ENCODE assay signal across 26 mouse cellular contexts in genomic region chr5:96931576-96932152, GRCm38 (mm10).
DNase-seq lines count a peak whose midpoint lies in the region; ATAC-seq and TF ChIP-seq lines count a peak whose summit lies in the region.
"Had no signal": no experiment of that assay in that cellular context is flagged by ENCODE, and none has a peak within 500 bp of the region (broad histone marks: within the 10 kb centered on the region; RNA-seq: fewer than 3 reads in every experiment).

No protein-coding gene starts in this region.

- no peak for DNase-seq in heart, embryonic 10.5 days (ENCODE audit: low spot score)
- no peak for DNase-seq in heart, postnatal 10 days
- DNase-seq in 3T3-L1 (ENCODE audit: low read depth, low spot score), result peak; percentile 73
- DNase-seq in R1 (ENCODE audit: low read depth, low spot score), result peak; percentile 44
- DNase-seq in liver, embryonic 14.5 days (ENCODE audit: low read depth in 3 of 3, low spot score in 3 of 3), result no peak
- DNase-seq in adrenal gland, postnatal 10 days, result no peak
- DNase-seq in adrenal gland, adult 2 months, result no peak
- no peak for DNase-seq in forebrain, embryonic 10.5 days (ENCODE audit: extremely low spot score, low spot score)
- DNase-seq: adrenal gland, postnatal 36 days; cerebellum, adult 2 months; cerebellum, postnatal 14 days; heart, postnatal 4 days; kidney, adult 8-10 months; kidney, postnatal 4 days; layer of hippocampus, adult 9-11 months; lung, postnatal 4 days; right cerebral cortex, adult 18-20 months; spleen, adult 18-20 months; thymus, postnatal 14 days had no signal

- H3K4me2 ChIP-seq in liver, embryonic 14.5 days (ENCODE audit: low read depth), result no peak overlapping the region
- H3K4me2 ChIP-seq: heart, embryonic 15.5 days; hindbrain, embryonic 13.5 days; lung, embryonic 15.5 days had no signal

- peak; percentile 40; the same call in 1 of the 2 replicates for ATAC-seq in liver, embryonic 14.5 days (ENCODE audit: insufficient read depth)
- ATAC-seq: forebrain, embryonic 14.5 days; intestine, embryonic 16.5 days; midbrain, embryonic 16.5 days had no signal

- H3K9me3 ChIP-seq in heart, embryonic 10.5 days, result no peaks in the 10 kb centered on the region
- H3K9me3 ChIP-seq in liver, embryonic 14.5 days (ENCODE audit: control insufficient read depth, low read length), result no peaks in the 10 kb centered on the region
- no peaks in the 10 kb centered on the region for H3K9me3 ChIP-seq in forebrain, embryonic 10.5 days
- H3K9me3 ChIP-seq: heart, embryonic 15.5 days; hindbrain, embryonic 13.5 days; lung, embryonic 15.5 days had no signal

- TF ChIP-seq EP300 in liver, embryonic 14.5 days (IDR thresholded peaks at IDR 0.05; ENCODE audit: low read depth), result no peak

- no peak overlapping the region for H3K4me3 ChIP-seq in heart, embryonic 10.5 days
- no peak overlapping the region for H3K4me3 ChIP-seq in liver, embryonic 14.5 days (ENCODE audit: insufficient read depth in 1 of 2, low read depth in 2 of 2, low read length in 2 of 2)
- no peak overlapping the region for H3K4me3 ChIP-seq in forebrain, embryonic 10.5 days
- H3K4me3 ChIP-seq: heart, embryonic 15.5 days; hindbrain, embryonic 13.5 days; lung, embryonic 15.5 days had no signal

- no peak overlapping the region for H3K9ac ChIP-seq in liver, embryonic 14.5 days (replicated peaks)
- H3K9ac ChIP-seq: heart, embryonic 15.5 days; hindbrain, embryonic 13.5 days; lung, embryonic 15.5 days had no signal

- 54% methylated on average over 4 of the region's 4 CpGs for WGBS in heart, embryonic 10.5 days
- WGBS in liver, embryonic 14.5 days (ENCODE audit: insufficient replicate concordance), result 44% methylated on average over 4 of the region's 4 CpGs
- 70% methylated on average over 4 of the region's 4 CpGs for WGBS in forebrain, embryonic 10.5 days

- peak overlapping the region; percentile 42; the same call in 1 of the 2 replicates for H3K27ac ChIP-seq in heart, embryonic 10.5 days
- no peak overlapping the region for H3K27ac ChIP-seq in liver, embryonic 14.5 days
- no peak overlapping the region for H3K27ac ChIP-seq in forebrain, embryonic 10.5 days
- H3K27ac ChIP-seq: heart, embryonic 15.5 days; hindbrain, embryonic 13.5 days; kidney, postnatal 0 days; lung, embryonic 15.5 days had no signal

- H3K4me1 ChIP-seq in heart, embryonic 10.5 days, result no peaks in the 10 kb centered on the region
- peaks cover 6 to 11% of the 10 kb centered on the region in 2 experiments for H3K4me1 ChIP-seq in liver, embryonic 14.5 days (replicated peaks; ENCODE audit: control insufficient read depth in 2 of 2, insufficient read depth in 2 of 2, low read length in 1 of 2)
- no peaks in the 10 kb centered on the region for H3K4me1 ChIP-seq in forebrain, embryonic 10.5 days
- H3K4me1 ChIP-seq: heart, embryonic 15.5 days; hindbrain, embryonic 13.5 days; lung, embryonic 15.5 days had no signal

- no peak for TF ChIP-seq CTCF in liver, embryonic 14.5 days (IDR thresholded peaks at IDR 0.05; ENCODE audit: low read depth)

- intact Hi-C loops in heart, postnatal 10 days (cut with DNase I), result no loop called here

- H3K27me3 ChIP-seq in heart, embryonic 10.5 days (ENCODE audit: insufficient read depth, poor library complexity, severe bottlenecking), result no peaks in the 10 kb centered on the region
- H3K27me3 ChIP-seq in liver, embryonic 14.5 days (ENCODE audit: control insufficient read depth, insufficient read depth, low read length), result no peaks in the 10 kb centered on the region
- no peaks in the 10 kb centered on the region for H3K27me3 ChIP-seq in forebrain, embryonic 10.5 days (ENCODE audit: poor library complexity, severe bottlenecking)
- H3K27me3 ChIP-seq: heart, embryonic 15.5 days; hindbrain, embryonic 13.5 days; lung, embryonic 15.5 days had no signal

- no peaks in the 10 kb centered on the region for H3K36me3 ChIP-seq in heart, embryonic 10.5 days
- H3K36me3 ChIP-seq in liver, embryonic 14.5 days (replicated peaks; ENCODE audit: control insufficient read depth, insufficient read depth, low read depth), result no peaks in the 10 kb centered on the region
- no peaks in the 10 kb centered on the region for H3K36me3 ChIP-seq in forebrain, embryonic 10.5 days (replicated peaks)
- H3K36me3 ChIP-seq: heart, embryonic 15.5 days; hindbrain, embryonic 13.5 days; lung, embryonic 15.5 days had no signal

Comparison
In these comparisons a context has a peak if more than half of its experiments do, and no peak if none do; other contexts are left out.
1. DNase-seq: peak in 3T3-L1 (single experiment) and R1 (single experiment); none in heart, embryonic 10.5 days (single experiment), heart, postnatal 10 days (0 of 2), liver, embryonic 14.5 days (0 of 3), adrenal gland, postnatal 10 days (single experiment), adrenal gland, adult 2 months (single experiment) and forebrain, embryonic 10.5 days (single experiment).